Mouse (Mus musculus): ENCODE results near the gene Gm15127.
"Not testable (repeated sequence)": the region's sequence is repeated elsewhere in the genome, so short reads cannot be mapped to it uniquely, and the experiment has no call there.

Gm15127 gene

DNA sequence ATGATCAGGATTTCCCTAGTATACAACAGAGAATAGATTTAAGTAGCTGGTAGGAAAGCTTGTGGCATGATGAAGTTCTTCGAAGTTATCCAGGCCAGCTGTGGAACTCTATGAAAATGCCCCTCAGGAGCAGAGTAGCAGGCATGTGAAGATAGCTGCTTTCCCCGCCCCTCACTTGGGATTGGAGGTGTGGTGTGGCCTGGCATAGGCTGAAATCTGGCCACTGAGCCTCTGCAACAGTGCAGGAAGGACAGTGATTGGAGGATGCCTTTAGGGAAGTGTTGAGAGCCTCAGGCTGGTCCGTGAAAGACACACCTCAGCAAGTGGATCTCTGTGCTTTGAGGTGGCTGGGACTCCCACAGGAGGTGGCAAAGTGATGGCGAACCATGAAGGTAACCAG is at the start of gene Gm15127:
TSS of gene Gm15127 (plus strand) at position 301 of the 400 bp plus-strand sequence.
- DNase-seq: not testable (repeated sequence)

DNA sequence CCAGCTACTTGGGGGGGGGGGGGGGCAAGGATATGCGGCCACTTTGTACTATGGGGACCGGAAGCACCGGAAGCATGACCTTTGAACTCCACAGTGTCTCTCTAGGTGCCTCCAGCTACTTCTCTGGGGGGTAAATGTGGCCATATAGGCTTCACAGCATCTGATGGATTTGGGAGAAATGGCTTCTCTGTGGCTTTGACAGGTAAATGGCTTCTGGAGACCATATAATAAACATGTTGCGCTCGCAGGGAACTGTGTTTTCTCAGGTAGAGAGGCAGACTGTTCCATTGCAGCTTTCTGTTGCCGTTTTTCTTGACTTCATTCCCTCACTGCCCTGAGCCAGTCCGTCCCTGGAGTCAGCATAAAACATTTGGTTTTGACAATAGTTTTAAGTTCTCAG is 48.3 kb upstream of the Gm15127 start, which contains the start of gene Gm8334:
TSS of gene Gm8334 (minus strand) at position 101 of the 400 bp plus-strand sequence.
- not testable (repeated sequence) for DNase-seq

DNA sequence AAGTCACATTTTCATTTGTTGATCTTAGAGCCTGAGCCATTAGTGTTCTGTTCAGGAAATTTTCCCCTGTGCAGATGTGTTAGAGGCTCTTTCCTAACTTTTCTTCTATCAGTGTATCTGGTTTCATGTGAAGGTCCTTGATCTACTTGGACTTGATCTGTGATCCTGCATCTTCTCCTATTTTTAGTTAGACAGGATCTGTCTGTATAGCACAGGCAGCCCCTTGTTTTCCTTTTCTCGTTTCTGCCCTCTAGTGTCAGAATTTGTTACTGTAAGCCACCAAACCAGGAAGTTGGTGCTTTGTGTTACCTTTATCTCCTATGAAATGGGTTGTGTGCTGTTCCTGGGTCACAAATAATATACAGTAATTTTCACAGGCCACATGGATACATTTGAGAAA is 12.9 kb downstream of the Gm15127 start:
- not testable (repeated sequence) for DNase-seq

Measured in lung, postnatal 4 days (tissue).